Mouse (Mus musculus): ENCODE data around the gene Isyna1. TPM values are rescaled to one million over a fixed set of nuclear protein-coding genes. Genes with fewer than 3 reads are reported as not detected.

Gene Isyna1
- polyA plus RNA-seq, 1 experiment = not detected

DNA sequence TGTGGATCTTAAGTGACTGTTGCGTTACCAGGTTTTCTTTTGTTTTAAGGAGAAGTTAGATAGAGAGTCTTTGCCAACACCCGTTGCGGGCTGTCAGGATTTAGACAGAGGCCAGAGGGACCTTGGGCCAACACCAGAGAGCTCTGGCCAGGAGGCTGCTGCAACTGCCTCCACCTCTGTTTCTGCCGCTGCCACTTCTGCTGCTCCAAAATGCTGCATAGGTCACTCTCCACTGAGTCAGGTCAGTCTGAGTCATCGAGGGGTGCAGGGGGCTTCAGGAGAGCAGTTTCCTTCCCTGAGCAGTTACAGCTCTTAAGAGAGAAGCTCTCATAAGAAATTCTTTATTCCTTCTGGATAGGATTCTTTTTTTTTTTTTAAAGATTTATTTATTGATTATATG is 32.9 kb downstream of the Isyna1 start:
- no peak overlapping the region for H3K27ac ChIP-seq (ENCODE audit: insufficient read depth, low read depth, low read length)
- TF ChIP-seq CTCF (IDR thresholded peaks at IDR 0.05; ENCODE audit: insufficient read depth, low read depth, low read length) = no peak
- TF ChIP-seq POLR2A (IDR thresholded peaks at IDR 0.05; ENCODE audit: insufficient read depth, low read depth, low read length) = no peak
- whole genome bisulfite sequencing = 75% methylated on average over 5 of the region's 5 CpGs
- peaks cover 24% of the 10 kb centered on the region for H3K4me1 ChIP-seq (ENCODE audit: control insufficient read depth, insufficient read depth, low read length)
- no peak overlapping the region for H3K4me3 ChIP-seq (ENCODE audit: insufficient read depth, low read depth, low read length)

GRCm38 (mm10) chr8:70628986-70629490 is 34.9 kb downstream of the Isyna1 start:
- 54% methylated on average over 7 of the region's 7 CpGs for WGBS
- Histone ChIP-seq H3K4me3 (ENCODE audit: insufficient read depth, low read depth, low read length) (0 out of 2 replicates have a peak overlapping the region, but pooled peaks have one; percentile 67), H3K4me1 (ENCODE audit: control insufficient read depth, insufficient read depth, low read length) (peaks cover 24% of the 10 kb centered on the region), H3K27ac (ENCODE audit: insufficient read depth, low read depth, low read length) (0 out of 2 replicates have a peak overlapping the region, but pooled peaks have one; percentile 3)
- TF ChIP-seq CTCF (IDR thresholded peaks at IDR 0.05; ENCODE audit: insufficient read depth, low read depth, low read length) (no peak), POLR2A (IDR thresholded peaks at IDR 0.05; ENCODE audit: insufficient read depth, low read depth, low read length) (no peak)

DNA sequence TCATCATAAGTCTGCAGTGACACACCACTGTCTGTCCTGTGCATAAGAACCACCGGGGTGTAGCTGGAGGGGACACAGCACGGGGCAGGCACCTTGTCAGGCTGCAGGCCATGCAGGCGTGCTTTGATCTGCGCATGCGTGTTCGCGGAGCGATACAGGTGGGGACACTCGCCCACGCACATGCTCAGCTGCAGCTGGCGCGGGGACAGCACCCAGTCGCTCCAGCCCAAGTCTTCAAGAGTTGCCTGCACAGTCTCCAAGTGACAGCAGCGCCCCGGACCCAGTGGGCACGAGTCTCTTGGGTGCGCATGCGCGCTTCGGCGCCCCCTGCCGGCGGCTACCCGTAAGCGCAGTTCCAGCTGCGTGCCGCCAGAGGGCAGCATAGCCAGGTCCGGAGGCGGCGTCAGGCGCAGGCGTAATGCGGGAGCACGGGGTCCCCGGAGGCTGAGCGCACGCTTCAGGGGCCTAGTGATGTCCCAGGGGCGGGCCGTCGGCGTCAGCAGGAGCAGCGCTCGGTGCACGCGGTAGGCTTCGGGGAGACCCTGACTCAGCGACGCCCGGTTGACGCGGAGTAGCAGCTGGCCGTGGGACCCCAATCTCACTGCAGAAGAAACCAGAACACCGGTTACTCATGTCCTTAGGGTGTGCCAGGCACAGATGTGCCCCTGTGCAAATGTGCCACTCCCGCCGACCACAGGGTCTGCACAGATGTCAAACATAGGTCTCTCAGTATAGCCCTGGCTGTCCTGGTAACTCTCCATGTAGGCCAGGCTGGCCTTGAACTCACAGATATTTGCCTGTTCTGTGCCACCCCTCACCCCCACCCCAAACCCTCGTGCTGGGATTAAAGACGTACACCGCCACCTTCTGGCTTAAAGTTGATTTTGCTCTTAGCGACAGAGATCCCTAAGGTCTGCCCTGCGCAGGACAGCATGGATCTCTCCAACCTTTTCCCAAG is 35.7 kb downstream of the Isyna1 start:
- peak overlapping the region; percentile 67 for H3K4me3 ChIP-seq (ENCODE audit: insufficient read depth, low read depth, low read length)
- peak overlapping the region; percentile 95 for H3K27ac ChIP-seq (ENCODE audit: insufficient read depth, low read depth, low read length)
- WGBS = 1% methylated on average over 60 of the region's 60 CpGs
- H3K4me1 ChIP-seq (ENCODE audit: control insufficient read depth, insufficient read depth, low read length) = peaks cover 24% of the 10 kb centered on the region
- peak; percentile 33 for TF ChIP-seq POLR2A (IDR thresholded peaks at IDR 0.05; ENCODE audit: insufficient read depth, low read depth, low read length)
- TF ChIP-seq CTCF (IDR thresholded peaks at IDR 0.05; ENCODE audit: insufficient read depth, low read depth, low read length) = peak; percentile 100

DNA sequence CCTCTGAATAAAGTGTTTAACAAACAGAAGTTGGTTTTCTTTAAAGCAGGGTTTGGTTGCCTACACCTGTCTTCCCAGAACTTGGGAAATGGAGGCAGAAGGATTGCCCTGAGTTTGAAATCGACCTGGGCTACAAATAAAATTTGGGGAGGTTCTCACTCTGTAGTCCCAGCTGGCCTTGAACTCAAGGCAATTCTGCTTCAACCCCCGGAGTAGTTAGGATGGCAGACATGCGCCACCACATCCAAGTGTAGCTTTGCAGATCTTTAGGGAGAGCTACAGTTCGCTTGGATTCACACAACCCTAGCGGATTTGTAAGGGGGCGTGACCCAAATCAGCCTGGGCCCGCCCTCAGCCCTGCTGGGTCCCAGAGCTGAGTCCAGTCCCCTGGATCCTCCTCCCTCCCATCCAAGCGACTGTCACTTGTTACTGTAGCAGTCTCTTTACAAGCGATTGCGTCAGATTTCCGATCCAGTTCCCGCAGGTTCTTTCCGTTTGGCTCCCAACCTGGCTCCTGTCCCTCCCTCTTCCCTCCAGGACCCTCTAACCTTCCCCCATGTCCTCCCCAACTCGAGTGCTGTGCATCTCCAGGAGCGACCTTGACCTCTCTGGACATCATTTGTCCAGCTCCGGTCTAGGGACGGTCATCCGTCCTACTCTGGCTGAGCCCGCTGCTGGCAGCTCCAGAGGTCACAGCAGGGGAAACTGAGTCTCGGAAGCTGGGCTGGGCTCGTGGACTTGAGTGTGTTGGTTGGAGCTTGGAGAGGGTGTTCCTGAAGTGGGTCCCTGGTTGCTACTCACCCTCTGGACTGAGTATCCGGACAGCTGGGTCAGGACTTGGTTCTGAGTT is 36.6 kb downstream of the Isyna1 start:
- TF ChIP-seq POLR2A (IDR thresholded peaks at IDR 0.05; ENCODE audit: insufficient read depth, low read depth, low read length) (no peak), CTCF (IDR thresholded peaks at IDR 0.05; ENCODE audit: insufficient read depth, low read depth, low read length) (no peak)
- Histone ChIP-seq H3K4me1 (ENCODE audit: control insufficient read depth, insufficient read depth, low read length) (peaks cover 24% of the 10 kb centered on the region), H3K4me3 (ENCODE audit: insufficient read depth, low read depth, low read length) (no peak overlapping the region), H3K27ac (ENCODE audit: insufficient read depth, low read depth, low read length) (no peak overlapping the region)
- 20% methylated on average over 22 of the region's 22 CpGs for WGBS

GRCm38 (mm10) chr8:70631436-70631835 is 37.3 kb downstream of the Isyna1 start:
- H3K27ac ChIP-seq (ENCODE audit: insufficient read depth, low read depth, low read length) = no peak overlapping the region
- H3K4me3 ChIP-seq (ENCODE audit: insufficient read depth, low read depth, low read length) = no peak overlapping the region
- TF ChIP-seq CTCF (IDR thresholded peaks at IDR 0.05; ENCODE audit: insufficient read depth, low read depth, low read length) (no peak), POLR2A (IDR thresholded peaks at IDR 0.05; ENCODE audit: insufficient read depth, low read depth, low read length) (no peak)
- H3K4me1 ChIP-seq (ENCODE audit: control insufficient read depth, insufficient read depth, low read length) = peaks cover 24% of the 10 kb centered on the region
- WGBS = 10% methylated on average over 24 of the region's 24 CpGs

GRCm38 (mm10) chr8:70632346-70632892 is 38.2 kb downstream of the Isyna1 start, which contains the start of gene Gdf15:
Gene Gdf15 (minus strand): TSS chr8:70632456.
- Histone ChIP-seq H3K27ac (ENCODE audit: insufficient read depth, low read depth, low read length) (no peak within 1 kb of the TSS), H3K4me1 (ENCODE audit: control insufficient read depth, insufficient read depth, low read length) (peaks cover 24% of the 10 kb centered on the region), H3K4me3 (ENCODE audit: insufficient read depth, low read depth, low read length) (no peak within 1 kb of the TSS)
- WGBS = 92% methylated on average over 6 of the region's 6 CpGs
- TF ChIP-seq POLR2A (IDR thresholded peaks at IDR 0.05; ENCODE audit: insufficient read depth, low read depth, low read length) (no peak), CTCF (IDR thresholded peaks at IDR 0.05; ENCODE audit: insufficient read depth, low read depth, low read length) (no peak)

GRCm38 (mm10) chr8:70634066-70634465 is 39.9 kb downstream of the Isyna1 start:
- Histone ChIP-seq H3K27ac (ENCODE audit: insufficient read depth, low read depth, low read length) (no peak overlapping the region), H3K4me1 (ENCODE audit: control insufficient read depth, insufficient read depth, low read length) (peaks cover 22% of the 10 kb centered on the region), H3K4me3 (ENCODE audit: insufficient read depth, low read depth, low read length) (no peak overlapping the region)
- TF ChIP-seq CTCF (IDR thresholded peaks at IDR 0.05; ENCODE audit: insufficient read depth, low read depth, low read length) = no peak
- no peak for TF ChIP-seq POLR2A (IDR thresholded peaks at IDR 0.05; ENCODE audit: insufficient read depth, low read depth, low read length)
- WGBS = 61% methylated on average over 6 of the region's 6 CpGs

- WGBS = 86% methylated on average over 6 of the region's 6 CpGs
These were observed 41.4 kb downstream of the Isyna1 start for GRCm38 (mm10) chr8:70635527-70635926.

More at GRCm38 (mm10) chr8:70635527-70635926, 41.4 kb downstream of the Isyna1 start:
- peaks cover 10% of the 10 kb centered on the region for H3K4me1 ChIP-seq (ENCODE audit: control insufficient read depth, insufficient read depth, low read length)
- H3K4me3 ChIP-seq (ENCODE audit: insufficient read depth, low read depth, low read length) = no peak overlapping the region
- H3K27ac ChIP-seq (ENCODE audit: insufficient read depth, low read depth, low read length) = no peak overlapping the region
- TF ChIP-seq CTCF (IDR thresholded peaks at IDR 0.05; ENCODE audit: insufficient read depth, low read depth, low read length) = no peak
- no peak for TF ChIP-seq POLR2A (IDR thresholded peaks at IDR 0.05; ENCODE audit: insufficient read depth, low read depth, low read length)

Data from olfactory bulb, adult 2 months (tissue).